Mouse (Mus musculus) adrenal gland, adult 18-20 months (tissue): Measurements from ENCODE around the gene Rassf2. TPM values are rescaled to one million over a fixed set of nuclear protein-coding genes. Genes with fewer than 3 reads are reported as not detected.

Experiments used
- total RNA-seq, 2 experiments: library from RNA; stranded (reverse); gene quantifications; 1 replicate in 1 of 2; 2 replicates in 1 of 2; pipeline ENCODE4 v1.2.3; 2021

The Rassf2 gene
- total RNA-seq, 2 experiments from 2014 or later: 11.1 to 19.0 TPM

Other genes starting within 250 kb of the Rassf2 start
- not detected for gene Erv3, start 170.5 kb downstream of the Rassf2 start, total RNA-seq
- gene Prnp, start 120.3 kb downstream of the Rassf2 start, total RNA-seq: 100 to 1,000 TPM in 1 of 2 experiments, 10 to 100 TPM in 1; 99.2 to 163 TPM
- gene Prn, start 120.3 kb downstream of the Rassf2 start, total RNA-seq: not detected
- under 1 TPM in 1 of 2 experiments, not detected in 1; 0.67 TPM for gene Prnd, start 79.4 kb downstream of the Rassf2 start, total RNA-seq
- 100 to 1,000 TPM; 239 to 346 TPM for gene Slc23a2, start 114.8 kb upstream of the Rassf2 start, total RNA-seq
- 10 to 100 TPM; 36.5 to 43.7 TPM for gene Tmem230, start 217.5 kb upstream of the Rassf2 start, total RNA-seq
- gene Pcna, start 223.1 kb upstream of the Rassf2 start, total RNA-seq: 100 to 1,000 TPM in 1 of 2 experiments, 10 to 100 TPM in 1; 80.2 to 104 TPM
- 10 to 100 TPM; 74.6 to 75.3 TPM for gene Cds2, start 232.9 kb upstream of the Rassf2 start, total RNA-seq